Mouse (Mus musculus) T-helper 2 cell (primary cell): ENCODE measurements around the gene Prkra.

Experiments used
- in situ Hi-C: fragments of 300-600 bp; cut with MboI, MseI; formaldehyde crosslinking; loops from one replicate; pipeline ENCODE4 v1.15.1; 2025; ENCODE audit warnings: high pct_unique_total_duplicates

Prkra gene

DNA sequence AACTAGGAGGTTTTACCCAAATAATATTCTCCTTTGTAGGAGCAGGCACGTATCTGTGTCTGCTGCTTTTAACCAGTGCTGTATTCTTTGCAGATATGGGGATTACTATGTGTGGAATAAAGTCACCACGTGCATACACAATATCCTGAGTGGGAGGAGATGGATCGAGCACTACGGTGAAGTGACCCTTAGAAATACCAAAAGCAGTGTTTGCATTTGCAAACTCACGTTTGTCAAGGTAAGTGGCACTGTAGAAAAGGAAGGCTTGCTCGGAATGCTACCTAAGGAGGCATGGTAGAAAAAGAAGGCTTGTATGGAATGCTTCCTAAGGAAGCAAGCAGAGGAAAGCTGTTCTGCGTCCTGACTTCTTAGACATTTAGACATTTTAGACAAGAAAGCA is 57.6 kb downstream of the Prkra start:
- in situ Hi-C loops: no loop called here

DNA sequence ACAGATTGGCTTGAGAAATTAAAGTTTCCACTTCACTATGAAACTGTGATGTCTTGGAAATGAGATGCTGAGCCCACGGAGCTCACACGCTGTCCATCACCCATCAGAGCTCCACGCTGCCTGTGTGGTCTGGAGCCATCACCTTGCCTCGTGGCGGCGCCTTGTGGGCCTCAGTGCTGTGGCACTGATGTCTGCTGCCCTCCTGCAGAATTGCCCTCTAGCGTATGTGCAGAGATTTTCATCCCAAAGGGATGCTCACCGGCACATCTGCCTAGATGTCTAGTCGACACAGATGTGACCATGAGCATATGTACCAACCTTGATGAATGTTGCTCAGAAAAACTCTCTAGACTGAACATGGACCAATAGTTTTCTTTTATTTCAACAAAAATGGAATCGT is 60.9 kb downstream of the Prkra start:
- in situ Hi-C loops: no loop called here

DNA sequence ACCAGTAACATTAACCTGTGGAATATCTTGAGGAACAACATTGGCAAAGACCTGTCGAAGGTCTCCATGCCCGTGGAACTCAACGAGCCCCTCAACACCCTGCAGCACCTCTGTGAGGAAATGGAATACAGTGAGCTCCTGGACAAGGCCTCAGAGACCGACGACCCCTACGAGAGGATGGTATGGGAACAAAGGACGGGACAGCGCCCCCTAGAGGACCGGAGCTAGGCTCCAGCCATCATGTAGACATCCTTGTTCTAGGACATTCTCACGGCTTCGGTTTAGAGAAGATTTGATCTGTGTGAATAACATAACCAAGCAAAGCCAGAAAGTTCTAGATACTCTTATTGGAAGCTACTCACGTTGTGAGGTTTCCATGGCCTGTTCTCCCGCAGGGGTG is 62.7 kb downstream of the Prkra start:
- in situ Hi-C loops: no loop called here
